19 mouse cellular contexts compared by ENCODE assay signal in the genomic region with DNA sequence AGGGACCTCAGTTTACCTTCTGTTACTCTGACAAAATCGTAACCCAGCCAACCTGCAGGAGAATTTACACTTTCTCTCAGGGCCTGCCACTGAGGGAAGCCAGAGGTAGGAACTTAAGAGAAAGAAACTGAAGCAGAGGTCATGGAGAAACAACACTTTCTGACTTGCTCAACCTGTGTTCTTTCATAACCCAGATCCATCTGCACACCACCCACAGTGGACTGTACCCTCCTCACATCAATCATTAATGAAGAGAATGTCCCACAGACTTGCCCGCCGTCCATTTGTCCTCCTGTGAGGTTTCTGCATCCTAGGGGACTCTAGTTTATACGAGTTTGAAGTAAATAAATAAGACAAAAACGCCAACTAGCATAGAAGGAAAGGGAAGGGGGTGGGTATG. TPM values are rescaled to one million over a fixed set of nuclear protein-coding genes. Genes with fewer than 3 reads are reported as not detected.
DNase-seq lines count a peak whose midpoint lies in the region; ATAC-seq and TF ChIP-seq lines count a peak whose summit lies in the region.
"Had no signal": no experiment of that assay in that cellular context is flagged by ENCODE, and none has a peak within 500 bp of the region (broad histone marks: within the 10 kb centered on the region; RNA-seq: fewer than 3 reads in every experiment).

No protein-coding gene starts in this region.

- peaks cover 1% of the 10 kb centered on the region; the same call in 1 of the 2 replicates for H3K36me3 ChIP-seq in liver, adult 2 months (ENCODE audit: control insufficient read depth, insufficient read depth, low read length)
- H3K36me3 ChIP-seq in liver, embryonic 12.5 days = no peaks in the 10 kb centered on the region
- no peaks in the 10 kb centered on the region for H3K36me3 ChIP-seq in liver, embryonic 16.5 days (ENCODE audit: control insufficient read depth, insufficient read depth)
- H3K36me3 ChIP-seq in forebrain, embryonic 16.5 days (ENCODE audit: control insufficient read depth, insufficient read depth) = no peaks in the 10 kb centered on the region
- H3K36me3 ChIP-seq: embryonic facial prominence, embryonic 10.5 days; forebrain, embryonic 15.5 days; heart, embryonic 12.5 days; hindbrain, embryonic 10.5 days had no signal

- ATAC-seq in liver, embryonic 12.5 days = no peak
- peak; percentile 81 for ATAC-seq in liver, embryonic 16.5 days (ENCODE audit: low read depth)
- no peak for ATAC-seq in forebrain, embryonic 16.5 days
- ATAC-seq: forebrain, embryonic 15.5 days had no signal

- H3K4me3 ChIP-seq in liver, adult 2 months (ENCODE audit: insufficient read depth, low read depth, low read length) = no peak overlapping the region
- no peak overlapping the region for H3K4me3 ChIP-seq in liver, embryonic 12.5 days
- H3K4me3 ChIP-seq in liver, embryonic 16.5 days (ENCODE audit: low read depth, low read length) = no peak overlapping the region
- no peak overlapping the region for H3K4me3 ChIP-seq in forebrain, embryonic 16.5 days (replicated peaks; ENCODE audit: low read length)
- H3K4me3 ChIP-seq: embryonic facial prominence, embryonic 10.5 days; erythroblast, embryonic 14.5 days; forebrain, embryonic 15.5 days; heart, adult 2 months; heart, embryonic 12.5 days; hindbrain, embryonic 10.5 days had no signal

- TF ChIP-seq CTCF in liver, adult 2 months (IDR thresholded peaks at IDR 0.05; ENCODE audit: low read depth, low read length) = no peak

- no peaks in the 10 kb centered on the region for H3K27me3 ChIP-seq in liver, adult 2 months (ENCODE audit: control insufficient read depth, insufficient read depth, low read length)
- H3K27me3 ChIP-seq in liver, embryonic 12.5 days (replicated peaks) = no peaks in the 10 kb centered on the region
- H3K27me3 ChIP-seq in liver, embryonic 16.5 days (ENCODE audit: control insufficient read depth, insufficient read depth, low read depth, low read length) = no peaks in the 10 kb centered on the region
- no peaks in the 10 kb centered on the region for H3K27me3 ChIP-seq in forebrain, embryonic 16.5 days (replicated peaks; ENCODE audit: control insufficient read depth, insufficient read depth, low read length)
- H3K27me3 ChIP-seq: forebrain, embryonic 15.5 days; heart, embryonic 12.5 days had no signal

- DNase-seq in kidney, adult 8-10 months = peak; percentile 63 to 82
- no peak for DNase-seq in kidney, adult 18-20 months
- peak; percentile 98 for DNase-seq in liver, adult 2 months (ENCODE audit: extremely low read depth, low read depth, low spot score)
- peak; percentile 47 to 78 for DNase-seq in kidney, postnatal 25 days
- DNase-seq in left cerebral cortex, postnatal 14 days (ENCODE audit: low spot score in 2 of 2) = no peak
- DNase-seq: adrenal gland, adult 8-10 months; adrenal gland, postnatal 36 days; cerebellum, adult 2 months; cerebellum, postnatal 10 days; gastrocnemius, postnatal 10 days; heart, adult 2 months had no signal

- peaks cover 35% of the 10 kb centered on the region for H3K4me1 ChIP-seq in liver, adult 2 months (ENCODE audit: control insufficient read depth, insufficient read depth, low read length)
- H3K4me1 ChIP-seq in liver, embryonic 12.5 days = no peaks in the 10 kb centered on the region
- H3K4me1 ChIP-seq in liver, embryonic 16.5 days (ENCODE audit: control insufficient read depth, low read depth, low read length) = no peaks in the 10 kb centered on the region
- no peaks in the 10 kb centered on the region for H3K4me1 ChIP-seq in forebrain, embryonic 16.5 days (replicated peaks; ENCODE audit: control insufficient read depth, insufficient read depth, low read length)
- H3K4me1 ChIP-seq: embryonic facial prominence, embryonic 10.5 days; forebrain, embryonic 15.5 days; heart, embryonic 12.5 days; hindbrain, embryonic 10.5 days had no signal

- WGBS in liver, adult 2 months = 33% methylated on average over 5 of the region's 5 CpGs
- 58% methylated on average over 5 of the region's 5 CpGs for WGBS in liver, embryonic 12.5 days (ENCODE audit: insufficient replicate concordance)
- 47% methylated on average over 5 of the region's 5 CpGs for WGBS in liver, embryonic 16.5 days (ENCODE audit: insufficient replicate concordance)
- WGBS in forebrain, embryonic 16.5 days = 89% methylated on average over 5 of the region's 5 CpGs

- H3K27ac ChIP-seq in liver, adult 2 months (replicated peaks; ENCODE audit: insufficient read depth, low read depth, low read length) = peak overlapping the region; percentile 85
- H3K27ac ChIP-seq in liver, embryonic 12.5 days = no peak overlapping the region
- peak overlapping the region; percentile 66 for H3K27ac ChIP-seq in liver, embryonic 16.5 days (ENCODE audit: low read length)
- no peak overlapping the region for H3K27ac ChIP-seq in forebrain, embryonic 16.5 days (ENCODE audit: low read length)
- H3K27ac ChIP-seq: embryonic facial prominence, embryonic 10.5 days; forebrain, embryonic 15.5 days; heart, adult 2 months; hindbrain, embryonic 10.5 days had no signal

- peak overlapping the region; percentile 47; the same call in 1 of the 2 replicates for H3K9ac ChIP-seq in liver, adult 2 months (ENCODE audit: low read depth, low read length)
- H3K9ac ChIP-seq in liver, embryonic 12.5 days = no peak overlapping the region
- no peak overlapping the region for H3K9ac ChIP-seq in liver, embryonic 16.5 days (ENCODE audit: low read depth, low read length)
- no peak overlapping the region for H3K9ac ChIP-seq in forebrain, embryonic 16.5 days (replicated peaks; ENCODE audit: low read depth, low read length)
- H3K9ac ChIP-seq: forebrain, embryonic 15.5 days; heart, embryonic 12.5 days had no signal

- TF ChIP-seq POLR2A in liver, adult 2 months (IDR thresholded peaks at IDR 0.05; ENCODE audit: extremely low read depth, insufficient read depth, low read length) = no peak

- H3K4me2 ChIP-seq in liver, embryonic 12.5 days = no peak overlapping the region
- no peak overlapping the region for H3K4me2 ChIP-seq in liver, embryonic 16.5 days (ENCODE audit: low read depth, low read length)
- H3K4me2 ChIP-seq in forebrain, embryonic 16.5 days (ENCODE audit: low read length) = no peak overlapping the region
- H3K4me2 ChIP-seq: forebrain, embryonic 15.5 days; heart, embryonic 12.5 days had no signal

- intact Hi-C loops in left cerebral cortex, postnatal 14 days (cut with DNase I) = no loop called here

- no peaks in the 10 kb centered on the region for H3K9me3 ChIP-seq in liver, embryonic 12.5 days (replicated peaks)
- H3K9me3 ChIP-seq in liver, embryonic 16.5 days (replicated peaks; ENCODE audit: control insufficient read depth, low read length) = no peaks in the 10 kb centered on the region
- H3K9me3 ChIP-seq in forebrain, embryonic 16.5 days (ENCODE audit: control insufficient read depth, low read length) = no peaks in the 10 kb centered on the region
- H3K9me3 ChIP-seq: forebrain, embryonic 15.5 days; heart, embryonic 12.5 days had no signal

- H3K79me2 ChIP-seq in liver, adult 2 months (ENCODE audit: control insufficient read depth, insufficient read depth, low read length) = peaks cover 49% of the 10 kb centered on the region

RNA-seq across cellular contexts. Expression of a gene that starts 24.4 kb away (rescaled TPM):
- 97.7 and 104 TPM in 2 replicates for total RNA-seq in liver, adult 2 months (2014; rRNA removed)
- 75.4 and 87.4 TPM in 2 replicates for polyA plus RNA-seq in liver, adult 2 months (2012; rRNA removed)
- 3.5 and 3.8 TPM in 2 replicates for polyA plus RNA-seq in liver, embryonic 12.5 days (2016; fragmentation: Nextera tagmentation; extraction: Ambion mirVana)
- 11.9 and 12.7 TPM in 2 replicates for polyA plus RNA-seq in liver, embryonic 16.5 days (2015; fragmentation: Nextera tagmentation; extraction: Ambion mirVana)
- 10 to 100 TPM; 14.1 to 14.8 TPM for total RNA-seq in left cerebral cortex, postnatal 14 days (2021)
- 0.72 and 1.4 TPM in 2 replicates for polyA plus RNA-seq in forebrain, embryonic 16.5 days (2015; fragmentation: Nextera tagmentation; extraction: Ambion mirVana)

Comparison
In these comparisons a context has a peak if more than half of its experiments do, and no peak if none do; other contexts are left out.
1. DNase-seq: peak in kidney, adult 8-10 months (2 of 2), liver, adult 2 months (single experiment) and kidney, postnatal 25 days (2 of 2); none in kidney, adult 18-20 months (single experiment) and left cerebral cortex, postnatal 14 days (0 of 2).
2. H3K27ac ChIP-seq: peak in liver, adult 2 months (single experiment) and liver, embryonic 16.5 days (single experiment); none in liver, embryonic 12.5 days (single experiment) and forebrain, embryonic 16.5 days (single experiment).